22 mouse cellular contexts compared by ENCODE assay signal in genomic region chr10:86201826-86202225, GRCm38 (mm10).
"Had no signal": no experiment of that assay in that cellular context is flagged by ENCODE, and none has a peak within 500 bp of the region (broad histone marks: within the 10 kb centered on the region; RNA-seq: fewer than 3 reads in every experiment).

No protein-coding gene starts in this region.

- DNase-seq: gastrocnemius, postnatal 14 days; gastrocnemius, postnatal 36 days; heart, adult 18-20 months; heart, postnatal 14 days; kidney, adult 11 months; kidney, adult 2 months; kidney, adult 9 months; kidney, postnatal 14 days; kidney, postnatal 36 days; layer of hippocampus, adult 9-11 months; layer of hippocampus, postnatal 36 days; left cerebral cortex, postnatal 4 days had no signal

- H3K4me1 ChIP-seq: heart, embryonic 12.5 days; hindbrain, embryonic 13.5 days; hindbrain, embryonic 15.5 days; kidney, embryonic 15.5 days; liver, embryonic 12.5 days had no signal

- H3K27me3 ChIP-seq: heart, embryonic 12.5 days; hindbrain, embryonic 13.5 days; hindbrain, embryonic 15.5 days; kidney, embryonic 15.5 days; limb, embryonic 13.5 days; limb, embryonic 15.5 days; liver, embryonic 12.5 days had no signal

- H3K4me3 ChIP-seq: heart, embryonic 12.5 days; hindbrain, embryonic 13.5 days; hindbrain, embryonic 15.5 days; kidney, embryonic 15.5 days; limb, embryonic 13.5 days; limb, embryonic 15.5 days; liver, embryonic 12.5 days had no signal

- H3K27ac ChIP-seq: hindbrain, embryonic 13.5 days; hindbrain, embryonic 15.5 days; hindbrain, postnatal 0 days; kidney, embryonic 15.5 days; kidney, postnatal 0 days; limb, embryonic 13.5 days; limb, embryonic 15.5 days; liver, embryonic 12.5 days; liver, embryonic 14.5 days had no signal
